Mouse (Mus musculus) bone marrow, adult 2 months (tissue): ENCODE results near the gene Bahcc1.

ENCODE experiments used
- CTCF ChIP-seq: fragments of 200-500 bp; IDR thresholded peaks from 2 replicates; pipeline ENCODE4 v1.5.1; 2011; ENCODE audit warnings: low read length, control low read depth; ENCODE audit not compliant: control insufficient read depth, insufficient read depth
- POLR2A ChIP-seq: fragments of 200-500 bp; IDR thresholded peaks from 2 replicates; pipeline ENCODE4 v1.6.1; 2011; ENCODE audit warnings: low read depth, mild to moderate bottlenecking, control low read depth, low read length, borderline replicate concordance; ENCODE audit not compliant: control insufficient read depth

DNA sequence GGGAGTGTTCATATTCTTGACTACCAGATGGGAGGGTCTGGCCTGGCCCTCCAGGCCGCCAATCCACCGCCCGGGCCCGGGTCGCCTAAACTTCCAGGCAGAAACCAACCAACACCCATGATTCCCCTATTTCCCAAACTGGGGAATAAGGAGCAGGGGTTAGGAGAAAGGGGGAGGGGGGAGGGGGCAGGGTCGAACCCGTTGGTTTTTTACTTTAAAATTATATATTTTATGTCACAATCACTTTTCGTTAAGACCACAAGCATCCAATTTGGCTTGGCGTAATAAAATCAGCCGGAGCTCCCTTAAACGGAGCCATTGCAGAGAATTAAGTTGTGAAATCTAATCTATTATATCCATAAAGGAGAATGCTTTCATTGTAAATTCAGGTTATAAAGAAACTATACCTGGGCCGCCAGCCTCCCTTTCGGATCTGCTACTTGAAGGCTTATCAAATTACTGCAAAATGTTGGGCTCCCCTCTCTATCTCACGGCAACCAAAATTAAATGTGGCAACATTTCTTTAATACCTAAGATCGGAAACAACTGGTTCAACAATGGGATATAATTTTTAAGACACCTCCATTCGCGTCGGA is 46.5 kb upstream of the Bahcc1 start:
- no peak for TF ChIP-seq CTCF
- no peak for TF ChIP-seq POLR2A
